Mouse (Mus musculus) MEL (cell line): ENCODE measurements at regions not wholly inside any gene's neighbourhood (a gene's known extent, or its start where the extent isn't known, plus 50 kb on each side); places are given as distances from the start of the nearest gene placed in this dataset.

ENCODE experiments used
- DNase-seq: peaks from one replicate; pipeline ENCODE4 v3.0.0; 2011; ENCODE audit warnings: low read depth, low spot score
- H3K27ac ChIP-seq: 2 replicates; pipeline ENCODE4 v1.5.1; 2012; ENCODE audit warnings: low read depth, mild to moderate bottlenecking, control low read depth, low read length, moderate library complexity; ENCODE audit not compliant: control insufficient read depth
- H3K27me3 ChIP-seq, 2 experiments: fragments of 150-350 bp in 1 of 2; sonication (generic) in 1 of 2; 2 replicates each; pipeline ENCODE4 v1.6.1; 2012; ENCODE audit warnings: low read length in 2 of 2, mild to moderate bottlenecking in 2 of 2, improper control_type of control experiment in 1 of 2, moderate library complexity in 1 of 2; ENCODE audit not compliant: insufficient read depth in 2 of 2, control insufficient read depth in 1 of 2
- H3K36me3 ChIP-seq, 2 experiments: 2 replicates each; pipeline ENCODE4 v1.6.1; 2012 to 2014; ENCODE audit warnings: low read length in 2 of 2, improper control_type of control experiment in 1 of 2, inconsistent platforms in 1 of 2, mild to moderate bottlenecking in 1 of 2; ENCODE audit not compliant: insufficient read depth in 2 of 2, control insufficient read depth in 1 of 2
- H3K4me1 ChIP-seq, 2 experiments: fragments of 150-350 bp in 1 of 2; sonication (generic) in 1 of 2; 2 replicates each; pipeline ENCODE4 v1.6.1; 2012; ENCODE audit warnings: low read length in 2 of 2, improper control_type of control experiment in 1 of 2, mild to moderate bottlenecking in 1 of 2; ENCODE audit not compliant: insufficient read depth in 2 of 2, control insufficient read depth in 1 of 2
- H3K4me3 ChIP-seq, 2 experiments: fragments of 150-350 bp in 1 of 2; sonication (generic) in 1 of 2; 2 replicates each; pipeline ENCODE4 v1.5.1; 2012; ENCODE audit warnings: low read depth in 2 of 2, low read length in 2 of 2, mild to moderate bottlenecking in 2 of 2, moderate library complexity in 2 of 2, control low read depth in 1 of 2, improper control_type of control experiment in 1 of 2; ENCODE audit not compliant: control insufficient read depth in 1 of 2, insufficient read depth in 1 of 2
- H3K79me2 ChIP-seq: 2 replicates; pipeline ENCODE4 v1.6.1; 2012; ENCODE audit warnings: mild to moderate bottlenecking, low read length, moderate library complexity; ENCODE audit not compliant: control insufficient read depth, poor library complexity, insufficient read depth
- H3K9ac ChIP-seq: 2 replicates; pipeline ENCODE4 v1.6.1; 2012; ENCODE audit warnings: low read depth, mild to moderate bottlenecking, control low read depth, low read length, moderate library complexity; ENCODE audit not compliant: control insufficient read depth, poor library complexity, severe bottlenecking
- H3K9me3 ChIP-seq: fragments of 150-350 bp; sonication (generic); replicated peaks from 2 replicates; pipeline ENCODE4 v1.6.1; 2012; ENCODE audit warnings: mild to moderate bottlenecking, low read length, improper control_type of control experiment, moderate library complexity; ENCODE audit not compliant: insufficient read depth
- BHLHE40 ChIP-seq: IDR thresholded peaks from 2 replicates; pipeline ENCODE4 v1.6.1; 2012; ENCODE audit warnings: low read depth, mild to moderate bottlenecking, inconsistent platforms, low read length, improper control_type of control experiment, borderline replicate concordance
- CHD2 ChIP-seq: IDR thresholded peaks from 2 replicates; pipeline ENCODE4 v1.6.1; 2011; ENCODE audit warnings: low read length, improper control_type of control experiment
- CTCF ChIP-seq, 3 experiments: IDR thresholded peaks in 2 of 3; conservative IDR thresholded peaks in 1 of 3; 2 replicates each; pipeline ENCODE4 v1.5.1; 2011 to 2012; ENCODE audit warnings: low read length in 3 of 3, low read depth in 2 of 3, mild to moderate bottlenecking in 2 of 3, improper control_type of control experiment in 1 of 3, inconsistent platforms in 1 of 3, mixed read lengths in 1 of 3, moderate library complexity in 1 of 3; ENCODE audit not compliant: control insufficient read depth in 1 of 3, insufficient read depth in 1 of 3, poor library complexity in 1 of 3, severe bottlenecking in 1 of 3
- ELF1 ChIP-seq: IDR thresholded peaks from 2 replicates; pipeline ENCODE4 v1.6.1; 2014; ENCODE audit warnings: low read depth, mild to moderate bottlenecking, inconsistent platforms, low read length, improper control_type of control experiment, moderate library complexity
- ETS1 ChIP-seq: IDR thresholded peaks from 2 replicates; pipeline ENCODE4 v1.6.1; 2012; ENCODE audit warnings: low read depth, mild to moderate bottlenecking, inconsistent platforms, low read length, improper control_type of control experiment, moderate library complexity
- GATA1 ChIP-seq: IDR thresholded peaks from 2 replicates; pipeline ENCODE4 v1.6.1; 2011; ENCODE audit warnings: low read depth, low read length, improper control_type of control experiment
- JUND ChIP-seq: IDR thresholded peaks from 2 replicates; pipeline ENCODE4 v1.6.1; 2011; ENCODE audit warnings: low read depth, mild to moderate bottlenecking, improper control_type of control experiment, low read length
- KAT2A ChIP-seq: conservative IDR thresholded peaks from 2 replicates; pipeline ENCODE4 v1.6.1; 2012; ENCODE audit warnings: low read depth, low read length, improper control_type of control experiment, inconsistent platforms
- MAZ ChIP-seq: IDR thresholded peaks from 2 replicates; pipeline ENCODE4 v1.6.1; 2012; ENCODE audit warnings: low read depth, mild to moderate bottlenecking, inconsistent platforms, low read length, improper control_type of control experiment
- MYC ChIP-seq: IDR thresholded peaks from 2 replicates; pipeline ENCODE4 v1.6.1; 2011; ENCODE audit warnings: low read depth, mild to moderate bottlenecking, low read length, improper control_type of control experiment, moderate library complexity
- POLR2AphosphoS2 ChIP-seq: IDR thresholded peaks from 2 replicates; pipeline ENCODE4 v1.6.1; 2011; ENCODE audit warnings: low read length, improper control_type of control experiment
- RCOR1 ChIP-seq: IDR thresholded peaks from 2 replicates; pipeline ENCODE4 v1.6.1; 2012; ENCODE audit warnings: low read depth, mild to moderate bottlenecking, inconsistent platforms, low read length, improper control_type of control experiment
- SIN3A ChIP-seq: IDR thresholded peaks from 2 replicates; pipeline ENCODE4 v1.6.1; 2012; ENCODE audit warnings: low read length, improper control_type of control experiment, inconsistent platforms
- TAL1 ChIP-seq: IDR thresholded peaks from 2 replicates; pipeline ENCODE4 v1.6.1; 2012; ENCODE audit warnings: mild to moderate bottlenecking, inconsistent platforms, low read length, moderate library complexity, mixed read lengths
- TCF12 ChIP-seq: IDR thresholded peaks from 2 replicates; pipeline ENCODE4 v1.6.1; 2014; ENCODE audit warnings: low read depth, mild to moderate bottlenecking, inconsistent platforms, low read length, improper control_type of control experiment, moderate library complexity
- UBTF ChIP-seq: IDR thresholded peaks from 2 replicates; pipeline ENCODE4 v1.6.1; 2012; ENCODE audit warnings: low read depth, mild to moderate bottlenecking, inconsistent platforms, low read length, improper control_type of control experiment, moderate library complexity, borderline replicate concordance; ENCODE audit not compliant: insufficient read depth
- USF1 ChIP-seq: IDR thresholded peaks from 2 replicates; pipeline ENCODE4 v1.6.1; 2014; ENCODE audit warnings: low read depth, mild to moderate bottlenecking, inconsistent platforms, low read length, improper control_type of control experiment, moderate library complexity
- USF2 ChIP-seq, 2 experiments: IDR thresholded peaks; 2 replicates each; pipeline ENCODE4 v1.6.1; 2011 to 2012; ENCODE audit warnings: improper control_type of control experiment in 2 of 2, low read length in 2 of 2, borderline replicate concordance in 1 of 2, inconsistent platforms in 1 of 2, low read depth in 1 of 2, mild to moderate bottlenecking in 1 of 2; ENCODE audit not compliant: insufficient read depth in 1 of 2
- ZMIZ1 ChIP-seq: IDR thresholded peaks from 2 replicates; pipeline ENCODE4 v1.6.1; 2012; ENCODE audit warnings: low read depth, mild to moderate bottlenecking, inconsistent platforms, low read length, improper control_type of control experiment, moderate library complexity

- no peak overlapping the region for H3K27ac ChIP-seq
- H3K27me3 ChIP-seq = no peaks in the 10 kb centered on the region
- TF ChIP-seq SIN3A (no peak), KAT2A (no peak), MAZ (no peak), TCF12 (no peak), MYC (no peak), ZMIZ1 (no peak), JUND (no peak), GATA1 (no peak), BHLHE40 (no peak), USF1 (no peak), CTCF (IDR thresholded peaks at IDR 0.05 in 2 of 3, conservative IDR thresholded peaks at IDR 0.05 in 1 of 3; ENCODE audit: control insufficient read depth in 1 of 3, insufficient read depth in 1 of 3, low read depth in 2 of 3, low read length in 3 of 3, poor library complexity in 1 of 3, severe bottlenecking in 1 of 3) (no peak), TAL1 (no peak), UBTF (no peak), RCOR1 (no peak)
- H3K9ac ChIP-seq = no peak overlapping the region
- no peaks in the 10 kb centered on the region for H3K36me3 ChIP-seq
- no peak for DNase-seq
- H3K4me1 ChIP-seq = no peaks in the 10 kb centered on the region
- H3K4me3 ChIP-seq = no peak overlapping the region
- H3K9me3 ChIP-seq = no peaks in the 10 kb centered on the region
- no peaks in the 10 kb centered on the region for H3K79me2 ChIP-seq
These were observed 237.0 kb downstream of the Cps1 start for GRCm38 (mm10) chr1:67359824-67360223.

DNA sequence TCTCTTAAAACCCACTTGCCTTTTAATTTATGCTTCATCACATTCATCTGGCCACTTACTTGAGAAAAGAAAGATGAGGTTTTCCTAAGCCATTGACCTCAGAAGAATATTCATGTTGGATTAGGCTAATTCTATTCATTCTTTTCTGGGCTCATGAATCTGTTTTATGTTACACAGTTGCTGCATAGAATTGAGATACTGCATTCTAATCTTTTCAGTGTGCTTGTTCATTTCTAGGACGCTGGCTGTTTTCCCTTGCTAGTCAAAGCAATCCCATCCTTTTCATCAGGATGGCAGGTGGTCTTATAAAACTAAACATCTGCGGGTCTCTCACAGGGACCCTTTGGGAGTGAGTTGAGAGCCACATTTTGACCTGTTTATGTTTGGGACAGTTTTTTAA is 243.2 kb downstream of the Cps1 start:
- DNase-seq = no peak
- no peaks in the 10 kb centered on the region for H3K9me3 ChIP-seq
- no peaks in the 10 kb centered on the region for H3K36me3 ChIP-seq
- no peaks in the 10 kb centered on the region for H3K27me3 ChIP-seq
- no peak overlapping the region for H3K27ac ChIP-seq
- H3K9ac ChIP-seq = no peak overlapping the region
- H3K4me1 ChIP-seq = no peaks in the 10 kb centered on the region
- no peak overlapping the region for H3K4me3 ChIP-seq
- no peaks in the 10 kb centered on the region for H3K79me2 ChIP-seq
- TF ChIP-seq USF2 (IDR thresholded peaks at IDR 0.05; ENCODE audit: borderline replicate concordance in 1 of 2, insufficient read depth in 1 of 2, low read depth in 1 of 2, low read length in 2 of 2) = no peak
- no peak for TF ChIP-seq RCOR1
- TF ChIP-seq ELF1 = no peak
- no peak for TF ChIP-seq CHD2
- no peak for TF ChIP-seq POLR2AphosphoS2
- TF ChIP-seq ETS1 = no peak
